Mouse (Mus musculus) spleen, postnatal 14 days (tissue): ENCODE measurements around the gene Slc38a2.

ENCODE experiments used
- DNase-seq, 2 experiments: peaks; one replicate each; pipeline ENCODE4 v3.0.0; 2021 to 2022; ENCODE audit warnings: low spot score in 2 of 2

Gene Slc38a2

GRCm38 (mm10) chr15:96699521-96700511 lies at the start of gene Slc38a2:
Gene Slc38a2, minus strand, starts transcription at chr15:96699730.
- peak; percentile 85 to 87 for DNase-seq

GRCm38 (mm10) chr15:96749101-96749500 lies 49.6 kb upstream of the Slc38a2 start:
- no peak for DNase-seq

- no peak for DNase-seq
Measured at GRCm38 (mm10) chr15:96747551-96747950, 48.0 kb upstream of the Slc38a2 start.

GRCm38 (mm10) chr15:96746986-96747385 lies 47.5 kb upstream of the Slc38a2 start:
- DNase-seq = no peak

GRCm38 (mm10) chr15:96745299-96745698 lies 45.8 kb upstream of the Slc38a2 start:
- no peak for DNase-seq

GRCm38 (mm10) chr15:96744882-96745296 lies 45.4 kb upstream of the Slc38a2 start:
- peak in 1 of 2 experiments; percentile 20 for DNase-seq

- no peak for DNase-seq
Measured at GRCm38 (mm10) chr15:96744153-96744881, 44.8 kb upstream of the Slc38a2 start.

GRCm38 (mm10) chr15:96743257-96743656 lies 43.7 kb upstream of the Slc38a2 start:
- no peak for DNase-seq

- DNase-seq = no peak
Measured at GRCm38 (mm10) chr15:96742591-96743241, 43.2 kb upstream of the Slc38a2 start.

GRCm38 (mm10) chr15:96740865-96741561 lies 41.5 kb upstream of the Slc38a2 start:
- DNase-seq = no peak

GRCm38 (mm10) chr15:96740091-96740490 lies 40.6 kb upstream of the Slc38a2 start:
- no peak for DNase-seq

GRCm38 (mm10) chr15:96736663-96737385 lies 37.3 kb upstream of the Slc38a2 start:
- no peak for DNase-seq

- no peak for DNase-seq
Measured at GRCm38 (mm10) chr15:96735562-96736160, 36.1 kb upstream of the Slc38a2 start.

GRCm38 (mm10) chr15:96734423-96734822 lies 34.9 kb upstream of the Slc38a2 start:
- no peak for DNase-seq

GRCm38 (mm10) chr15:96730416-96730815 lies 30.9 kb upstream of the Slc38a2 start:
- DNase-seq = no peak

- no peak for DNase-seq
Measured at GRCm38 (mm10) chr15:96729785-96730184, 30.3 kb upstream of the Slc38a2 start.

GRCm38 (mm10) chr15:96728993-96729392 lies 29.5 kb upstream of the Slc38a2 start:
- no peak for DNase-seq

- no peak for DNase-seq
Measured at GRCm38 (mm10) chr15:96728346-96728745, 28.8 kb upstream of the Slc38a2 start.

- DNase-seq = no peak
Measured at GRCm38 (mm10) chr15:96724506-96724905, 25.0 kb upstream of the Slc38a2 start.

GRCm38 (mm10) chr15:96722228-96722627 lies 22.7 kb upstream of the Slc38a2 start:
- DNase-seq = no peak
